Mouse (Mus musculus) adrenal gland, adult 8-10 months (tissue): Measurements from ENCODE around the gene Gchfr. TPM values are rescaled to one million over a fixed set of nuclear protein-coding genes. Genes with fewer than 3 reads are reported as not detected.
A peak's percentile ranks its signal among the peaks of the same experiment; 100 is the strongest.

Experiments used
- DNase-seq: peaks from one replicate; pipeline ENCODE4 v3.0.0; 2022
- total RNA-seq, 4 experiments: library from RNA; stranded (reverse); gene quantifications; 2 replicates each; pipeline ENCODE4 v1.2.4; 2022

Gchfr gene
- total RNA-seq, 4 experiments from 2014 or later: 9.3 to 13.7 (median 10.9) TPM

DNA sequence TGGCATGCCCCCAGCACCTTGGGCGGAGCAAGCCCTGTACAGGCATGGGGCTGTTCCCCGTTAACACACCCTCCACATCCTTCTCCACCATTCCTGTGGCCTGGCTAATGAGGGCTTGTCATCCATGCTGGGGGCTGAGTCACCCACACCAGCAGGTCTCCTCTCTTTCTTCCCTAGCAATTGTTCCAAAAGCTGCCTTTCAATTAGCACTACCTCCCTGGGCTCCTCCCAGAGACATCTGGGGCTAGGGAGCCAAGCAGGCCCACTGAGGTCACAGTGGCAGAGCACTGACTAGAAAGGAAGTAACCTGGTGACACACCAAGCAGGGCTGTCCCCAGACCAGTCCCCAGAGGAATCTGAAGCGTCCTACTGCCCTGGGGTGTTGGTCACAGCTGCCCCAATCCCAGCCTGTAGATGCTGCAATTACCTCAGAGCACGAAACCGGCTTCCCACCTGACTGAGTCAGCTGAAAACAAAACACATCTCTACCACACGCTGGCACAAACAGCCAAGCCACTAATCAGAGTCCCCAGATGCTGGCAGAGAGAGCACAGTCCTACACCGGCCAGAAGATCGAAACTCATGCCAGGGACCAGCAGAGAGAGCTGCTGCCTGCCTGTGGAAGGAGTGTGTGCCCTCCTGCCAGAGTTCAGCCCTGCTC lies 6.5 kb downstream of the Gchfr start, which contains the start of gene Gm14137:
Gm14137 (plus strand) TSS at position 519 of the 661 bp plus-strand sequence.
- no peak for DNase-seq

DNA sequence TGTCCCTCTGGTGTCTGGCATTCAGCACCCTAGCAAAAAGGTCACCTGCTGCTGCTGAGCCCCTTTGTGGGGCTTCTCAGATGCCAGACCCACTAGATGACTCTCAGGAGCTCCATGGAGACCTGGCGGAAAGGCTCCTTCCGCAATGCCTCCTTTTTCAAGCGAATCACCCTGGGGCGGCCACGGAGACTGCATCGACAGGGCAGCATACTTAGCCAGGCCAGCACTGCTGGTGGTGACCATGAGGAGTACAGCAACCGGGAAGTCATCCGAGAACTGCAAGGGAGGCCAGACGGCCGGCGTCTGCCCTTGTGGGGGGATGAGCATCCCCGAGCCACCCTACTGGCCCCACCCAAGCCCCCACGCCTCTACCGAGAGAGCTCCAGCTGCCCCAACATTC lies 7.3 kb downstream of the Gchfr start:
- no peak for DNase-seq

DNA sequence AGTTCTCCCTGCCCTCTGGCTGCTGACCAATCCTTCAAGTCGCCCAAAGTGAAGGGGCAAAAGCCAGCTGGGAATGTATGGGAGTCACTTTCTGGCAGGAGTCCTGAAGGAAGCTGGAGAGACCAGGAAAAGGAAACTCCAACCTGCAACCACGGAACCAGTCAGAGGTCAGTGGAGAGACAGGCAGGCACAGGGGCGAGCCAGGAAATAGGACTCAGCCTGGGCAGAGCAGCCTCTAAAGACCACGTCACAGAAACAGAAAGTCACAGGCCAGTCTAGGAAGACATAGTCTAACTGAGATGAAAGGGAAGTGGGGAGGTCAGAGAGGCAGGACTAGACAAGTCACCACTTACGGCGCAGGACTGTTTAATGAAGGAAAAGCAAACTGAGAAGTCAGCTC lies 8.0 kb downstream of the Gchfr start:
- DNase-seq: no peak

DNA sequence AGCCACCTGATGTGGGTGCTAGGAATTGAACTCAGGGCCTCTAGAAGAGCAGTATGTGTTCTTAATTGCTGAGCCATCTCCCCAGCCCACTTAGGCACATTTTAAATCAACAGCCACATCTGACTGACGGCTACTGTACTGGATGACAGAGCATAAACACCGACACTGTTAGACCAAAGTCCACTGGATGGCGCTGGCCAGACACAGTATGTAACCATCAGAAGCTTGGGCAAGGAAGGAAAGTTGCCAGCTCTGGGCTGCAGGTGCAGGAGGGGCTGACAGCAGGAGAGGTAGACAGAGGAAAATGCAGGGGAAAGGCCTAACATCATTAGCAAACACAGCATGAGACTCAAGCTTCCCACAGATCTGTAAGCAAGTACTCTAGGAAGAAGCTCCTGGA lies 9.2 kb downstream of the Gchfr start:
- DNase-seq: no peak

DNA sequence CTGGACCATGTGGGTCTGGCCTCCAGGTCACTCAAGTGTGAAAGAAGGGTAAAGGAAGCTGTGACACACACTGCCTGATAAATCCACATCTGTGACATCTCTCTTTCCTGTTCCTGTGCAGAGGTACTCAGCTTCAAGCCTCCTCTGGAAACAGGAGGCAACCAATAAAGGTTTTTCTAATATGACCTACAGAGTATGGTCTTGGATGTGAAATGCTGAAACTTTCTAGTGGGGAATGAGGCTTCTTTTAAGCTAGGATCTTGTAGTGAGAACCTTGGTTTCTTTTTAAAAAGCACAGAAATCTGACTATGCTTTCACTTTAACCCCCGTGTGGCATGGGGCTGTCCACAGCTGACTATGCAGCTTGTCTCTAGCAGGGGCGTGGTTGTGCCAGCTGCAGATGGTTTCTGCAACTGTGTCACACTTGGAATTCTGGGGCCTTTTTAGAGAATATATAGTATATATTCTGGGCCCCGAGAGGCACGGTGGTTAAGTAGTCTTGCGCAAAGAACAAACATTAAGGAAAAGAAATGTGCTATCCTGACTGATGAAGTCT lies 9.9 kb downstream of the Gchfr start:
- DNase-seq: no peak

DNA sequence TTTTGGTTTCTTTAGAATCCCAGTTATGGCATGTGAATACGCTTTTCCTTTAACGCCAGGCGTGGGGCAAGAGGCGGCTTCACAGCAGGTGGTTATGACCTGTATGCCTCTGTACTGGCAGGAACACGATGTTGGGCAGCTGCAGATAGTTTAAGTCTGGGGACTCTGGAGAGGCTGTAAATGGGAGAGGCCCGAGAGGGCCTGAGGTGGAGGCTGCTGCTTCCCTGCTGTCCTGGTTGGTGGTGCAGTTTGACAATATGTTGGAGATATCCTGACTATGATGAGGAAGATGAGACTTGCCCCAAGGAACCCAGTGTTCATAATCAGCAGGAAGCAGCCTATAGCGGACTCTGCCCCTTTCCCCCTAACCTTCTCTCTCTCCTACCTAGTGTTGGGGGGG lies 15.3 kb downstream of the Gchfr start:
- DNase-seq: no peak

DNA sequence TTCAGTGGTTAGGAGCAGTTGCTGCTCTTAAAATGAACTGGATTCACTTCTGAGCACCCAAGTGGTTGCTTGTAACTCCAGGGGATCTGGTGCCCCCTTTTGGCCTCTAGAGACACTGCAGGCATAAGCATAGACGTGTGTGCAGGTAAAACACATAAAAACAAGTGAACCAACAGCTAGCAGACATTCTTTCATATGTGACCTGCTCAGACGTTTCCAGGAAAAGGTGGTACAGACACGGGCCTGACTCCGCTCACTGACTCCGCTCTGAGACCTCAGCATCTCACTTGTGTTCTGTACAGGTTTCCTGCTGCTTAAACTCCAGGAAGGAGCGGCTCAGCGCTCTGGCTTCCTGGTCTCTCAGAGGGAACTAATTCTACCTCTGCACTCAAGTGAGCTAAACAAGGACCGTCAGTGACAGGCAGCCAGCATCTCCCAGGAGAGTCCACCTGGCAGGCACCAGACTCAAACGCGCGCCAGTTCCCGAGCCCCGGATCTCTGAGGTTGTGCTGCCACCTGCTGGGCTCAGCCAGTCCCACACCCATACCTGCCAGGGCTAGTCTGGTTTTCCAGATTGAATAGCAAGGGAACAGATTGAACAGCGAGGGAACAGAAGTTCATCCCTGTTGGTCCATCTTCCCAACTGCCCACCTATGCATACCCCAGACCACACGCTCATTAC lies 21.6 kb downstream of the Gchfr start:
- DNase-seq: peak; percentile 67

DNA sequence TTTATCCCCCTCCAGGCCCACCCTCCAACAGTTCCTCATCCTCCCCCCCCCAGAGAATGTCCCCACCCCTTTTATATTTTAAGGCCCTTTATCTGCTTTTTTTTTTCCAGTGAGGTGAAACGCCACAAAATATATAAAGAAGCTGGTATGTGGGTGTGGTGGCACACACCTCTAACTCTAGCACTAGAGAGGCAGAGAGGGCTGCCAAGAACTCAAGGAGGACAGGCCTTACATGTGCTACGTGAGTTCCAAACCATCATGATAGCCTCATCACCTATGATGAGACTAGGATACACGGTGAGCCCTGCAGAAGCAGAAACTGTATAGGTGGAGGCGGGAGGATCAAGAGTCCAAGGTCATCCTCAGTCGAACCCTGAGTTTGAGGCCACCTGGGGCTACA lies 23.4 kb downstream of the Gchfr start:
- DNase-seq: no peak

DNA sequence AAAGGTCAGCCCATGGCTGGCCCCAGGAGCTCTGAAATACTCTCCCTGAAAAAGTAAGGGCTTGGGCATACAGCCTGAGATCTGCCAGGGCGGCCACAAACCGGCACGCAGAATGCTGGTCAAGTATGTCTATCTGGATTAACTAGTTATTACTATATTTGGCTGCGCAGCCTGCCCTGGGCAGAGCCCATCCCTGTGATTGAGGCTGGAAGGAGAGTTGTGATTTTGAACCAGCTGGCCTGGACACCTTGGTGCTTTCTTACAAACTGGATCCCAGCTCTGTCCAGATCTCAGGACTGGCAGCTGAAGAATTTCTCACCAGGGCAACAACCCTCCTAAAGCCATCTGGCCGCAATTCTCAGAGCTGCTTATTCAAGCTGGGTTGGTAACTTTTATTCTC lies 26.6 kb downstream of the Gchfr start:
- DNase-seq: no peak

DNA sequence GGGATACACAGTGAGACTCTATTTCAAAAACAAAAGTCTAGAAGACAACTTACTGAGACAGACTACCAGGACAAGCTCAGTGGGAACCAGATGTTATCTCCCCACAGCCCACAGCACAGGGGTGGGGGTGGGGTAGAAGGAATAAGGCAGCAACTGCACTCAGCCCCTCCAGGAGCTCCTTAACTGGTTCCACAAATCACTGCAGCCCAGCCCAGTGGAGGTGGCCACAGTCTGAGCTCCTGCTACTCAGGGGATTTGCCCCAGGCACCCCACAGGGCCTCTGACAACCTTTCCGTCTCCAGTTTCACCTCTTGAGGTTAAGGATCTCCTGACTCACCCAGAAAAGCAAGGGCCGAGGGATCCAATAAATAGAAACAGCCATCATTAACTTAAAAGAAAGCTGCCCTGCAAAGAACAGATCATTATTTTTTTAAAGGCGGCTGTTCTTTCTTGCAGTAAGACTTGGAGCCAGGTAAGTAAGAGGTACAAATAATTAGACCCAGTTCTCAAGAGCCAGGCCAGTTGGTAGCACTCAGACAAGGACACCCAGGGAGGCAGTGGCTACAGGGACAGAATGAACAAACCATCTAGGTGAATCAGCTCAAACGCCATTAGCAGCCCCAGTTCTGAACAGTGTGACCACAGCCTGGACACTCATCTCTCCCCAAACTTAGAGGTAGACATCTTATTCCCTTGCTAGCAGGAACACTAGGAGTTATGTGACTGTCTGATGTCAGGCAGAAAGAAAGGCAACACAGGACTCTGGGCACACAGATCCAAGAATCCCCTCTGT lies 28.9 kb downstream of the Gchfr start:
- DNase-seq: no peak

DNA sequence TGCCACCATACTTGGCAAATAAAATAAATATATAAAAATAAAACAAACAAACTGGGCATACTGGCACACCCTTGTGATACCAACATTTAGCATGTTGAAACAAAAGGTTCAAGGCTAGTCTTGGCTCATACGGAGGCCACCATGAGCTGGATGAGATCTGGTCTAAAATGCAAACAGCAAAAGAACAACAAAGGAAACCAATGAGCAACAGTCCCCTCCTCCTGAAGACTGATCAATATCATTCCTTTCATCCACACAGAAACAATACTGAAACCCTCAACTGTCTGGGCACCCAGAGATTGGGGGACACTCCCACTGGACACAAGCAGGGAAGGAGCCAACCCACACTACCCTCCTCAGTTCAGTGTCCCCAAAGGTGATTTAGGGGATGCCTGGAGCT lies 29.9 kb downstream of the Gchfr start:
- no peak for DNase-seq

DNA sequence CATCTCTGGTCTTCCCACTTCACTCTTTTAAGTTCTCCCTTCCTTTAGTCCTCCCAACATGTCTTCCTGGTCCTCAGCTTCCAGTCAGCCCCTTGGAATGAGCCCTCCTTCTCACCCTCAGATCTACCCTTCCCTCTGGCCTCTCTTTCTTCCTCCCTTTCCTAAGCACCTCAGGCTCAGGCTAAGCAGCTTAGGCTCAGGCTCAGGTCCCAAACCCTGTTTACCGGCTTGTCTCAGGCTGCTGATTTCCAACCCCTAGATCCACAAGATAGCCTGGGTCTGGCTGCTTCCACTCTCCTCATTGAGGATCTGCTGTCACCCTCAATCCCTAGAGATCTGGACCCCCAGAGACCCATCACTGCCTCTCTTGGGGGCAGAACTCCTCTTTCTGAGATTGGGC lies 30.5 kb downstream of the Gchfr start:
- DNase-seq: no peak

DNA sequence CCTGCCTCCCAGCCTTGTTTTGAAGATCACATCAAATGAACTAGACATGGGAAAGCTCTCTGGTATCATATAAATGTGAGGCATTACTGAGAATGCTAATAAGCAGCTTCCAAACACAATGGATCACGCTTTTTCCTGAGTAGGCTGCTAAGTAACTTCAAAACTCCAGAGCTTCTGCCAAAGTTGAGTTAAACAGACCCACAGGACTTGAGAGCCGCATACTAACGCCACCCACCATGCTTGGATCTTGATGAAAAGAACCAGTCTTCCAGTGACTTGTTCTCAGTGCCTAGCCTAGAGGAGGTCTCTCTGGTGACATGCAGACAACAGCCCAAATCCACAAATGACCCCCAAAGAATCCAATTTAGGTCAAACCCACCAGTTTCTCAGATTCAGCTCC lies 31.4 kb downstream of the Gchfr start:
- DNase-seq: no peak

DNA sequence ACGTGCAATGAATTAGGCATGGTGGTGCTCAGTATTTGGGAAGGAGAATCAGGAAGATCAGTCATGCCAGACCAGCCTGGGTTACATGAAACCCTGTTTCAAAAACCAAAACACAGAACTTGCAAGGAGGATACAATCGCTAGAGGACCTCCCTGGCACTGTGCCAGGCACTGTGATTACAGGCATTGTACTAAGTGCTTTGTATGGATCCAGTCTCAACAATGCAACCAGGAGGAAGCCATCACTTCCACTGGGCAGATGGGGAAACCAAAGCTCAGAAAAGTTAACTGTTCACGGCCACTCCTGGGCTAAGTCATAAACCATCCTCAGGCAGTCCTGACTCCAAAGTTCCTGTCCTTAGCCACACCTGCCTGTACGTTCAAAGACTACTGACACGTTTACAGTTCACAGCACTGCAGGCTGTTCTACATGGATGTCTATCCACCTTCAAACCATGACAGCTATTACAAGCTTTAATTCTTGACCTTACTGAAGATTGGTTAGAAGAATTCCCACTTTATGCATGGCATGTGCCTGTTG lies 35.4 kb downstream of the Gchfr start:
- no peak for DNase-seq

DNA sequence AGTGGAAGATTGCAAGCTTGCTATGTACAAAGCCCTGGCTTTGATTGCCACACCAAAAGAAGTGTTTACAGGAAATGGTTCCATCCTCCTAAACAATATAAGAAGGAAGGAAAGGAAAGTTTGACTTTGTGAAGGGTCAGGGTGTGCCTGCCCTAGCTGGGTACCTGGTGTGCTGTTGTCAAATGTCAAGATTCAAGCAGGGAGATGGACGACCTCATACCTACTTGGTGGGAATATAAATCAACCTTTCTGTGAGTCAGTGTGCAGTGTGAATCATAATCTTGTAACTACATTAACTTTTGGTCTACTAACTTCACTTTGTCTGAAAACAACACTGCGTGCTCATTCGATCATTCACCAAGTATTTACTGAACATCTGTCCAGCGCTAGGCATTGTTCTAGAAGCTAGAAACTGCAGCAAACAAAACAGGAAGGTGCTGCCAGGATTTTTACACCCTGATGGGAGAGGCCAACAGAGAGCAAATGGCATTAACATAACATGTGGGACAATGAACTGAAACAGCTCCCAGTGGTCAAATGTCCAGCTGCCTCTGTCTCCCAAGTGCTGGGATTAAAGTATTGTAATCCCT lies 36.4 kb downstream of the Gchfr start:
- no peak for DNase-seq

DNA sequence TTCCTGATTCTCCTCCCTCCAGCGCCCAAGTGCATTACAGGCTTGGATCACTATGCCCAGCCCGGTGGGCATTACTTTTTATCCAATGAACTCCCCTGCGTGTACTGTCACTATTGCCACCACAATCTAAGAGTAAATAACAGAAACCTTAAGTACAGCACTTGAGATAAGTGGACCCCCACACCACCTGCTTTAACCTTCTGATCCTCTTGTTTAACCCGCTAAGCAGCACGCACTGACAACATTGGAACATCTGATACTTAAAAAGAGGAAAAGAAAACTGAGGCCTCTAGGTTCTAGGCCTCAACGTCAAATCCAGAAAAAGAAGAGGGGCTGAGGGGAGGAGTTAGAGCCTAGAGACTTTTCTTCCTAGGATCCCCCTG lies 40.4 kb downstream of the Gchfr start:
- DNase-seq: no peak

DNA sequence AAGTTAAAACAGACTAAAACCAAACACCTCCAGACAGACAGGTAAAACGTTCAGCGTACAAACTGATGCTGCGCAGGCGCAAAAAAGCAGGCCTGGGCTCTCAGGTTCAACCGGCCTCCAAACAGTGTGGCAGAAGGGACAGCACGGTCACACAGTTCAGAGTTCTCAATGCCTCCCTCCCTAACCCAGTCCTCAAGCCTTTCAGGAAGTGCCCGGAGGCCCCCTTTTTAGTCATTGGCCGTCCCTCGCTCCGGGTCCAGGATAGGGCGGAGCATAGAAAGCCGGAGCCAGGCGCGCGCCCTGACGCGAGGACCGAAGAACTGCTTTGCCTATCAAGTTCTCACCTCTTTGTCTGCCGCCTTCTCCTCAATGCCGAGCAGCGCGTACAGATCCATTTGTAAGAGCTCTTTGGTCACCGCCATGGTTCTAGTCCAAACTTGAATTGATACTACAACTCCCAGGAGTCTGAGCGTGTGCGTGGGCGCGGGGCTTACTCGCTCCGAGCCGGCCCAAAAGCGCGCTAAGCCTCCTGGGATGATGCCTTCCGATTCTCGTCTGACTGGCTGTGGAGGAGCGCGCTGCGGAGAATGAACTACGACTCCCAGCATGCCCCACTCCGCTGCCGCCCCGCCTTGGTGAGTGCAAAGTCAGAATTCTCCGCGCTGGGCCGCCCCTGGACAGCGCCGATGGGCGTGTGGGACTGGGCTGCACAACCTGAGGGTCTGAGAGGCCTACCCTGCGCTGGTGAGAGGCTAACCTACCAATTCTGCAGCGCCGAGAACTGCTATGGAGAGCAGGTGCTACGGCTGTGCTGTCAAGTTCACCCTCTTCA lies 41.0 kb downstream of the Gchfr start, which contains the start of the genes Zfyve19 and Dnajc17:
Zfyve19 (plus strand) TSS at position 274 of the 832 bp plus-strand sequence.
Dnajc17 (minus strand) TSS at position 452 of the 832 bp plus-strand sequence.
- DNase-seq: peak; percentile 95

DNA sequence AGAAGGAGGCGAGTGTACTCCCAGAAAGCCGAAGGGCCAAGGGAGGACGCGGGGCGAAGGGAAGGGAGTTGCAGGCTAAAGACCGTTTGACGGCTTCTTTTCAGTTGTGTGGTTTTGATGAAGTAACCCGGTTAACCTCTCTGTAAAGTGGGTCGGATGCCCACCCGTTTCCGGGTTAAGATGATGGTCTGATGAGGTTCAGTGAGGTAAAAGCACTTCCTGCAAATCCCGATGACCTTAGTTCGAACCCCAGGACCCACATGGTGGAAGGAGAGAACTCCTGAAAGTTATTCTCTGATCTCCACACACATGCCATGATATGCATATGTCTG lies 41.6 kb downstream of the Gchfr start:
- no peak for DNase-seq
